Mouse (Mus musculus): Measurements from ENCODE around the gene Txn1. TPM values are rescaled to one million over a fixed set of nuclear protein-coding genes. Genes with fewer than 3 reads are reported as not detected.

Gene Txn1
- polyA plus RNA-seq (2017; shearing (Covaris generic)): 168 TPM

GRCm38 (mm10) chr4:57956029-57956960 lies at the start of gene Txn1:
Gene Txn1, minus strand, starts transcription at chr4:57956411.

GRCm38 (mm10) chr4:57916201-57916661 lies 40.0 kb downstream of the Txn1 start, which contains the start of gene D630039A03Rik:
Gene D630039A03Rik, minus strand, starts transcription at chr4:57916297.

Other genes starting within 250 kb of the Txn1 start
- gene Akap2, start 238.8 kb downstream of the Txn1 start, polyA plus RNA-seq (2017; shearing (Covaris generic)): 5.1 TPM
- gene D630039A03Rik, start 40.1 kb downstream of the Txn1 start, polyA plus RNA-seq (2017; shearing (Covaris generic)): 18.0 TPM
- gene Txndc8, start 52.7 kb upstream of the Txn1 start, polyA plus RNA-seq (2017; shearing (Covaris generic)): not detected

Data from inflammation-experienced regulatory T-cells, adult 16 weeks (primary cell).